Mouse (Mus musculus): ENCODE measurements around the gene Parn. TPM values are rescaled to one million over a fixed set of nuclear protein-coding genes. Genes with fewer than 3 reads are reported as not detected.
A peak's percentile ranks its signal among the peaks of the same experiment; 100 is the strongest.
"Not testable (repeated sequence)": the region's sequence is repeated elsewhere in the genome, so short reads cannot be mapped to it uniquely, and the experiment has no call there.

The Parn gene
- total RNA-seq, 2 experiments from 2014 or later: 5.5 to 7.5 TPM

DNA sequence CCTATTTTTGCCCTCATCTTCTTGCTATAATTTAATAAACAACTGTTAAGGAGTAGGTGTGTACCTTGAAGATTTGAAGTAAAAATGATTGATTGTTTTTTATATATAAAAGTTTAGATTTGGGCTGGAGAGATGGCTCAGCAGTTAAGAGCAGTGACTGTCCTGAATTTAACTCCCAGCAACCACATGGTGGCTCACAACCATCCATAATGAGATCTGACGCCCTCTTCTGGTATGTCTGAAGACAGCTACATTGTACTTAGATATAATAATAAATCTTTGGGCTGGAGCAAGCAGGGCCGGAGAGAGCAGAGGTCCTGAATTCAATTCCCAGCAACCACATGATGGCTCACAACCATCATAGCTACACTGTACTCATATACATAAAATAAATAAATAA lies 29.8 kb downstream of the Parn start:
- DNase-seq; intact Hi-C loops (cut with DNase I): not testable (repeated sequence)

DNA sequence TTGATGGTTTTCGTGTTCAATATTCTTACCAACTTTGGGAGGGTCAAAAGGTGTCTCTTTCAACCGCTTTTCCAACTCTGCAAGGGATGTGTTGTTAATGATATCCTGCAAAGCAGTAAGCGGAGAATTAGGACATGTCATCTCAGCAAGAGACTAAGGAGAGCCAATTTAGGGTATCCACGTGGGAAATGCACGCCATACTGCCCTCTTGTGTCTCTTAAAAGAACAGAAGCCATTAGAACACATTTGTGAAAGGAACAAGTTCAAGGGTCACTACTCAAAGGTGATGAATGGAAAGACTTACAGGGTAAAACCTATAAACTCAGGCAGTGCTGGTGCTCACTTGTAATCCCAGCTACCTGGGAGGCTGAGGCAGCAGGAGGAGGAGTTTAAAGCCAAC lies 39.6 kb downstream of the Parn start:
- DNase-seq: no peak
- intact Hi-C loops (cut with DNase I): loop anchor here (5.0 to 10.0 kb wide), 3 partner anchors 96 to 514 kb away; no protein-coding TSS in a partner anchor

DNA sequence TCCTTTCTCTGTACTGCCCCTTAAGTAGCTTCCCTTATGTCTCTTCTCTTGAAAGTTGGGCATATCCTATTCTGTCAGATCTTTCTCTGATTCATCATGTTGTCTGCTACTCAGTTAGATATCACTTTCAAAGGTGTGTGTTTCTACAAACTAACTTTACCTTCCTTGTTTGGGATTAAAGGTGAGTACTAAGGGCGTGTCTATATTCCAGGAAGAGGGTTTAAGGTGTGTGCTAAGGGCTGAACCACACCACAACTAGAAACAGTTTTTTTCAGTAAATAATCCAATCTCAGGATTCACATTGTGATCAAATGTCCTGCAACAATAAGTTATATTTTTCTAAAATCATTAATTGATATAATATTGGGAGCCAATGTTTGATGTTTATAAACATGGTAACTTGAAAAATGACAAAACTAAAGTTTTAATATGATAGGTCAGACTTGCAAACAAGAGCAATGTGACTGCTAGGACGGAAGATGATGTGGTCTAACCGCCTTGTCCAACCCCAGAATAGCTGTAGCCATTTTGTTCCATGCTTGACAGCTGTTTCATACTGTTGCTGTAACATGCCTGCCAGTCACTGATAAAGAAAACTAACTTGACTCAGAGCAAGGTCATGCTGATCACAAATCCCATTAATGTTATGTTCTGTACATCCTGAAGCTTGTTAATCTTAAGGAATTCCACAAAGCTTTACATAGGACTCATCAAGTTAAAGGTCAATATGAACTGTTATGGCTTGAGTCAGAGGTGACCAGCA lies 46.0 kb downstream of the Parn start:
- intact Hi-C loops (cut with DNase I): loop anchor here (10.0 kb wide), 1 partner anchor 507 kb away; no protein-coding TSS in a partner anchor
- no peak for DNase-seq

DNA sequence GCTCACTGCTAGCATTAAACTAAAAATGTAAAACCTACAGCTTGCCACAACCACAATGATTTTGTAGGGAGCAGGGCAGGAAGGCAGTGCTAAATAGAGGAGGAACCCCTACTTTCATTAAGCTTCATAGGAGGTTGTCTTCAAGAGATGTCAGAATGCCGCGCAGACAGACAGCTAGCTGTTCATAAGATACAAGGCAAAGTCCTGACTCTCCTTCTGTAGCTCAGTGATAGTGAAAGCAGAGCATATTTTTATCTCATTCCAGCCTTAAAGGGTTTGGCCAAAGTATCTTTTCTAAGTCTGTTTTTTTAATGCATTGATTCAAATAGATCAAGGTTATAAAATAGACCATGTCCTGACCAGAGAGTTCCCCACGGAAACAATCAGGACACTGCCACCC lies 47.8 kb downstream of the Parn start:
- DNase-seq: no peak
- intact Hi-C loops (cut with DNase I): loop anchor here (10.0 kb wide), 1 partner anchor 505 kb away; no protein-coding TSS in a partner anchor

DNA sequence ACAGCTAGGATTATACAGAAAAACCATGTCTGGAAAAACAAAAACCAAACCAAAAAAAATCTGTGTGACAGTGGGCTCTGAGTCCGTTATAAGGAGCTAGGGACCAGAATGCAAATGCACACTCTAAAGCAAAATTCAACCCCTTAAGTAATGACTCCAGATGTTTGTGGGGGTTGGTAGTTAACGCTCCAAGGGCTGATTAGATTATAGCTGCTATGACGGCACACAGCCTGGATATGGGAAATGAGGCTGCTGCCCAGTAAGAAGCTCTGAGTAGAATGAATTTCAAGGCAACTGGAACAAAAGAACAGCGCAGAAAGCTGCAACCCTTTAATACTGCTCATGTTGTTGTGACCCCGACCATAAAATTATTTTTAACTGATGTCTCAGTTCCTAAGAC lies 52.7 kb downstream of the Parn start:
- intact Hi-C loops (cut with DNase I): loop anchor here (5.0 kb wide), 1 partner anchor 78 kb away; no protein-coding TSS in a partner anchor
- no peak for DNase-seq

DNA sequence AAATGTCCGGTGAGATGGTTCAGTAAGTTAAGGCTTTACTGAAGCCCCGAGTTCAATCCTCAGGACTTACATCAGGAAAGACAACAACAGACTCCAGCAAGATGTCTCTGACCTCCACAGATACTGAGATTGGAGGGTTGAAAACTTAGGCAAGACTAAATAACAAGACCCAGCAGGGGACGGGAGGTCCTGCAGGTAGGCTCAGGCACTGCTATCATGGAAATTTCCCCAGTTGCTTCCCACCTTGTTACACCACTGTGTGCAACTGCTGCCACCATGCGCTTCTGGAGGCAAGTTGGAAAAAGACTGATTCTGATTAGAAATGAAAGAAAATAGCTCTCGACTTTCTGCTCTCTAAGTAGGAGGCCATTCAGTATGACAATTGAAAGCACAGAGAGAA lies 55.4 kb downstream of the Parn start:
- DNase-seq: no peak
- intact Hi-C loops (cut with DNase I): no loop called here

DNA sequence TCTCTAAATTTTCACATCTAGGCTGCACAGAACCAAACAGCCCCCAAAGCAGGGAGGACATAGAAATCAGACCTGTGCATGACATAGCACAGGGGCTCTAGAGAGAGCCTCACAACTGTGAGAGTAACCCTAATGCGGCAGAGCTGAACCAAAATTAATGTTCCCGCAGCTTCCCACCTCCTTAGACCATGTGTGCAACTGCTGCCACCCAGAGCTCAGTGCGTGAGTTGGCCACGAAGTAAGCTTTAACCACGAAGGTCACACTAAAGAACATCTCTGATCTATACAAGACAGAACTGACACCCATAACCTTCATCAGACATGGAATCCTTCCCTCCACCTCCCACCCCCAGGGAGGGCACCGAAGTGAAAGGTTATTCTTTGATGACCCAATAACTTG lies 55.9 kb downstream of the Parn start:
- intact Hi-C loops (cut with DNase I): no loop called here
- no peak for DNase-seq

DNA sequence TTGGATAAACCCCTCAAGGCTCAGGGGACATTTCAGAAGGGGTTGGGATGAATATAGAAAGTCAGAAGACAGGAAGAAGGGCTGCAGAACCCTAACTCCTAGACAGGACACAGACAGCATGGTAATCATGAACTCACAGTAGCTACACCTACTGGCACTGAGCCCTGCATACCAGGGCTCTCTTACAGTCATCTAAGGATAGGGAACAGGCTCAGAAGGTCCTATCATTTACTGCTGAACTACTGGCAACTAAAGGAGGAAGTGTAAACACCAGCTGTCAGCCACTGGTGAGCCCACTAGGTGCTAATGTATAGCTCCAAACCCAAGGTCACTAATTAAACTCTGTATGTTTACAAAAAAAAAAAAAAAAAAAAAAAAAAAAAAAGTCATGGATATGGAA lies 56.6 kb downstream of the Parn start:
- intact Hi-C loops (cut with DNase I): no loop called here
- DNase-seq: peak in 1 of 2 experiments; percentile 19

DNA sequence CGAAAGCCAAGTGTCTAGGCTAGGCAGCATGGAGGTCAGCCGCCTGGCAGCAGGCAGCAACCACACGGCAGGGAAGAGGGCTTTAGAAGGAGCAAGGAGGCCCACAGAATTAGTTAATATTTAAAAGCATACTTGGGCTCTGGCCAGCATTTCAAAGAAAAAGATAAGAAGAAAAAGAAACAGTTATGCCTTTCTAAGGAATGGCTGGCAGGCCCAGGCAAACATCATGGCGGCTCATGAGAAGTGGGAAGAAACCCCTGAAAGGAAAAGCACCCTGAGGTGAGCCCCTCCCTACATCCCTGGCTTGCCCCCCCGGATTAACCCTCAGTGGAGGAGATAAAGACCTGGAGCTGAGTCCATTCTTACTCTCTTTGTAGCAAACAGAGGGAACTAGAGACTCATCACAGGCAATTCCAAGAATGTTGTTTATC lies 57.0 kb downstream of the Parn start:
- intact Hi-C loops (cut with DNase I): no loop called here
- DNase-seq: no peak

DNA sequence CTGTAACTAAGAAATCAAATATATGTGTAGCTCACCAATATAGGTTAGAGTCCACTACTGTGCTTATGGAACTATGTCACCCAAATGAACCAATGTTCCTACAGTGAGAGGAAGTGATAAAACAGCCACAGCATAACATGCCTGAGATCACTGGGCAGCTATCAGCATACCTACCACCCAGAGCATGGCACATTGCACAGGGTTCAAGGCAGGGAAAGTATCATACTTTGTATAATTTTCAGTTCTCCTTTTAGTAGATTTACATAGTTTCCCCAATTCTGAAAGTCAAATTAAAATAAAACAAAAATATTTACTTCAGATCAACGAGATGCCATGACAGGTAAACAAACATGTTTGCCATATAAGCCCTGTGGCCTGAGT lies 59.3 kb downstream of the Parn start:
- DNase-seq: no peak
- intact Hi-C loops (cut with DNase I): no loop called here

DNA sequence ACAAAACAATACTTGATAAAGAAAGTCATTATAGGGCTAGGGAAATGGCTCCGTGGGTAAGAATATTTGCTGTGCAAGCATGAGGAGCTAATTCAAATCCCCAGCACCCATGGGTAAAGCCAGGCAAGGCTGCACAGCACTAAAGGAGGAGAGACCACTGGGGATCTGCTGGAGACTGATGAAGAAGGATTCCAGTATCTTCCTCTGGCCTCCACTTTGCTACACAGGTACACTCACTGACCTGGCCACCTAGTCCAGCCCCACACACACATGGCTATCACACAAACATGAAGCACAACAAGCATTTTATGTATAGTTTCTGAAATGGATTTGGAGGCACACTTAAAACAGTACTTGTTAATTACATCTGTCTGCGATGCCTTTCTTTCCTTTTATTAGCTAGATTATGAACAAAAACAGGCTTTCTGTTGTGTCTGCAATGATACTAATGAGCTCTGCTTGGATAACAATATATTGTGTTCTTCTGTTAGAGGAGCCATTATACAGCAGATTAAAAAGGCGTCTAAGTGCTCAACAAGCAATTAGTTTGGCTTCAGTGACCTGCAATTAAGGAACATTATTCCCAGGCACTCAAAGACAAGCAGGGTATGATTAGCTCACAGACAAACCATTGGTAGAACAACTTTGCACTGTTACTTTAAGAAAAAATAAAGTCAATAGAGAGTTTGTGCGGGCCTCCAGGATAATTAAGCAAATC lies 59.8 kb downstream of the Parn start:
- intact Hi-C loops (cut with DNase I): no loop called here
- no peak for DNase-seq

DNA sequence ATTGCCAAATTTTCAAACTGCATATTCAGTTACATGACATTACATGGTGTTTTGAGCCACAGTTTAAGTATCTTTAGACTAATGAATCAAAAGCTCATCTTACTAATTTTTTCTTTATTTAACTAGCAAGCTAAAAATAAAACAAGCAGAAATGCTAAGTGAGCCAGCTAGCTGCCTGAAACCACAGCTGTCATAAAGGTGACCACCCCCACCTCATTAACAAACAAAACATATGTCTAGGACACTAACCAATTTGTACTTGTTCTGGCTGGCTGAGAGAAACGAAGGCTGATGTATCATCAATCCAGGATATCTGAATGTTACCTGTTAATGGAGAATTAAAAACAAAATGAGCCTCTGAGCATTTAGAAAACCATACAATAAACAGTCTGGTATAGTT lies 65.2 kb downstream of the Parn start:
- intact Hi-C loops (cut with DNase I): no loop called here

DNA sequence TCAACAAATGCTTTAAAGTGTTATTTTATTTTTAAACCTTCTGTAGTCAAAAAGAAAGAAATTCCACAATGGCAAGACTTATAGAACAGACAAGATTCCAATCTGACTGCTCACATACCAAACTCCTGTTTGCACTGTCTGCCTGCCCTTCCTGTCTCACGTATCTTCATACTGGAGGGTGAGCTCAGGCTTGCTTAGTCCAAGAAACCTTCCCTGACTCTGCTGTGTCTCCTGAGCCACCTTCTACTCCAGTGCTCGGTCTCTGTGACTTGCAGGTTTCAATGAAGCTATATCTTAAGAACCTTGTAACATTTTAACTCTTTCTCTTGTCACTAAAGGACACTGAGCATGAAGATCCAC lies 78.9 kb downstream of the Parn start:
- intact Hi-C loops (cut with DNase I): no loop called here
- no peak for DNase-seq

More for the DNA sequence above, 65.2 kb downstream of the Parn start:
- no peak for DNase-seq

DNA sequence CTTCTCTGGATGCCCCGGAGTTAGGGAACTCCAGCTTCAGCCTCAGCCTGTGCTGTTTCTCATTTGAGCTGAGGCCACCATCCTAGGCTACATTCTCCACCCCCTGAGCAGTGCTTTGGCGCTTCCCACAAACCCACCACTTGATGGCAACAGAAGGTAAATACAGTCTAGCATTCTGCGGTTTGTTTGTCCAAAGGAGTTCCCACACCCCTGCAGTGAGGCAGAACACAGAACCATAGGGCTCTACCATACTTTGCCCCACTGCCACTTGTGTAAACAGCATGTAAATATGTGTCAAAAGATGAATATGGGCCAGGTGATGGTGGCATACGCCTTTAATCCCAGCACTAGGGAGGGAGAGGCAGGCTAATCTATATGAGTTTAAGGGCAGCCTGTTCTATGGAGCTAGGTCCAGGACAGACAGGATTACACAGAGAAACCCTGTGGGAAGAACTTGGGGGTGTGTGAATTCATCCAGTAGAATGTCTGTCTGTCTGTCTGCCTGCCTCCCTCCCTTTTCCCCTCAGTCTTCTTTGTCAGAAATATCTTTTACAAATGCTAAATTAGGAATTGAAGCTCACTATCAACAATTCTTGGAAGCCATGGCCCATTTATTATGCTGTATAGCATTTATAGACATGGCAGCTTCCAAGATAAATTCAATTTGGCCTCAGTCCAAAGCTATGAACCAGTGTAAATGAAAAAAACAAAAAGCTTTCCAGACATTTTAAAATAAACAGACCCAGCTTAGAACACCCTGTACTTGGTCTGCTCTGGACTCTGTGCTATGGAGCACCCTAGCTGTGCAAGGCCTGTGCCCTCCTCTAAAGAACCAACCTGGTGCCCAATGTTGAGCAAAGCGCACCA lies 79.6 kb downstream of the Parn start:
- intact Hi-C loops (cut with DNase I): no loop called here
- DNase-seq: no peak

DNA sequence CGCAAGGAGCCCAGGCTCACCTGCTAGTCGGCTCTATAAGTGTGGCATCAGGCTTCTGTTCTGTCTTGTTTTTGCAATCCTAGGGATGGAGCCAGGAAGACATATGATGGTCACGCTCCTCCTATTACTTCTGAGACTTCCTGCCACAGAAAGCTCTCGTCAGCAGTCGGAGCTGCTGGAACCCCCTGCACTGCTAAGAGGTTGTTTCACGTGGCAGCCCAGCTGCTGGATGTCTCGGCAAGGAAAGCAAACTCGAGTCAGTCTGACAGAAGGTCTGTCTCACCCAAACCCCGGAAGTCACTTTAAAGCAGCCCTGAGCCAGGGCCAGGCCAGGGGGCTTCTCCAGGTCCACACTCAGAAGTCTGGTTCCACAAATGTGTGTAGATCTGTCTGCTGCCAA lies 82.7 kb downstream of the Parn start:
- intact Hi-C loops (cut with DNase I): no loop called here
- DNase-seq: no peak

DNA sequence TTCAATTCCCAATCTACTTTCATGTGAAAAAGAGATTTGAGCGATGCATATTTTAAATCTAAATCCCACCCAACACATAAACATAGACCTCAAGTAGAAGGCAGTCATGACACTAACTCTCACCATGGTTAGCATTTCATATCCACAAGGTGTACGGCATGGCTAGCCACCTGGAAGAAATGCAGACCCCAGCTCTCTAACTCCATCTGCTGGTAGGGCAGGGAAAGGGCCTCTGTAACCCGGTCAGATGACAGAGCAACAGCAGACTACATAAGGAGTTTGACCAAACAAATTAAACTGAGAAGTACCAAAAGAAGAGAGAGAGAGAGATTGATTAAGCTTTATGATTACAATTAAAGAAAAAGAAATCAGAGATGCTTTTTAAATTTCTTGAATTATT lies 87.2 kb downstream of the Parn start:
- no peak for DNase-seq
- intact Hi-C loops (cut with DNase I): loop anchor here (2.0 to 5.0 kb wide), 2 partner anchors 48 to 133 kb away; no protein-coding TSS in a partner anchor

DNA sequence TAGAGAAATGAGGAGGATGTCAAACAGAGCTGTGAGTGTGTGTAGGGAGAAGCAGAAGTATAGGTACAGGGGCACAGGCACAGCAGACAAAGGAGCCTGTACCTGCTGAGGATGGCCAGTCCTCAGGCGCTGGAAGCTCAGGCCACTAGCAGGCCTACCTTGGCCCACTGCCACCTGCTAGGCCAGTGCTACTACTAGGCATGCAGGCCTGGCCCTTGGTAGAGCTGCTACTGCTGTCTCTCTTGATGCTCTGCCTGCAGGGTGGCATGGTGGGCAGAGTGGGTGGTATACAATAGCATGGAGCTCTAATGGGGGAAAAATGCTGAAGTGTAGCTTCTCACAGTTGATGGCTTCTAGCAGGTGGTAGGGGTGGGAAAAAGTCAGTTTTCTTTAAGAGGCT lies 88.0 kb downstream of the Parn start:
- intact Hi-C loops (cut with DNase I): loop anchor here (2.0 to 5.0 kb wide), 2 partner anchors 47 to 133 kb away; no protein-coding TSS in a partner anchor

DNA sequence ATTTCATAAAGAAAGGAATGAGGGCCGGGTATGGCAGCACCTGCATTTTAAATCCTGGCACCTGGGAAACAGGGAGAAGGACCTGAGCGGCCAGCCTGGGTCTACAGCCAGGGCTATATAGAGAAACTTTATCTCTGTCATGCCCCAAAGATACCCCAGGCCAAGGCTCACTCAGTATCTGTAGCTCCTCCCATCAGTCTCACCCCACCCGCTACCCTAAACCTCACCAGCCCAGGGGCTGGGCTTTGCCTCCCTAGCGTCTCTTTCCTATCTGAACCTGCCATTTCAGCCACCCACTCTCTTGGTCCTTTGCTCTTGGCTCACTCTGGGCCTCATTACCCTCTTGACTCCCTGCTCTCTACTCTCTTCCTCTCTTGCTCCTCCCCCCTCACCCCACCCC lies 92.7 kb downstream of the Parn start:
- DNase-seq: no peak
- intact Hi-C loops (cut with DNase I): no loop called here

More for the DNA sequence above, 88.0 kb downstream of the Parn start:
- DNase-seq: no peak

DNA sequence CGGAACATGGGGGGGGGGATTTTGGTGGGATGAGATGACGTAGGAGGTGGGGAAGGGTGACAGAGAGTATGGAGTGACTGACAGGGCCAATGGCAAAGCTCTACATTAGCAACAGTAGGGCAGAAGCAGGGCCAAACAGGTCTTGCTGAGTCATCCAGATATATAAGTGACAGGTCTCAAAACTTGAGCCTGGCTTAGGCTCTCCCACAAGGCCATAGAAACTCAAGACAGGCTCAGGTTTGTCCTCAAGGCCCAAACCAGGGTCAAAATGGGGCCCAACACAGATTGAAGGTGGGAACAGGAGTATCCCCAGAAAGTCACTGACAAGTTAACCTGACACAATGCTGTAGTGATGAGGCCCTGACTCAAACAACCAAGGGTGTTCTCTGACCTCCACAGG lies 99.7 kb downstream of the Parn start:
- intact Hi-C loops (cut with DNase I): no loop called here
- no peak for DNase-seq

DNA sequence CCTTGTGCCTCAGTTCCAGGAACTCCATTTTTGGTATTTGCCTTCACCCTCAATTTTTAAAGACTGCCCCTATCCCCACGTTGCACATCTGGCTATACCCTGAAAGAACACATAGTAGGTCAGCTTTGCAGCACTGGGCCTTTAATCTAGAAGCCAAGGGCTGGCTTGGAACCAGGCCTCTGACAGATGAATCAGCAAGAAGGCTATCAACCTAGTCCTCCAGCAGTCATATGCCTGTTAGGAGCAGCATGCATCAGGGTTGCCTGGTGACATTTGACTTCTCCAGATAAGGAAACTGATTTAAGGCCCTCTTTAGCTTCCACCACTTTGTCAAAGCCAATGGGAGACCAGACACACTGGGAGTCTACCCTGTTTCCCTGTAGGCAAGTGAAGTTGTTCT lies 100.4 kb downstream of the Parn start:
- no peak for DNase-seq
- intact Hi-C loops (cut with DNase I): no loop called here

DNA sequence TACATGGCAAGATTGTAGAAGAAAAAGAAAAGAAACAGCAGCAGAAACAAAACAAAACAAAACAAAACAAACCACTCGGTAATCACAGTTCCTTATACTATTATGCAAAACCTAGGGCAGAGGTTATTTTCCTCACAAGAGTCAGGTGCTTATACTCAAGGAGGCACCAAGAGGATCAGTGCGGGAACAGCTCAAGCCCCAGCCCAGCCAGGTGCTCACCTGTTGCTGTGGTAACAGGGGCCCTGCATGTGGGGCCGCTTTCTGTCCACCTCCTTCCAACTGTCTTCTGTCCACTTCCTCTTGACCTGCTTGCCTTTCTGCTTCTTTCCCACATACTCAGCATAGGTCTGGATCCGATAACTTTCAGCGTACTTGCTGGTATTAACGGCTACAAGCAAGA lies 101.6 kb downstream of the Parn start:
- intact Hi-C loops (cut with DNase I): no loop called here
- DNase-seq: no peak
